In genomic region chr7:58032975-58033374, GRCm38 (mm10) we compare ENCODE assay signal across 9 mouse cellular contexts.
DNase-seq lines count a peak whose midpoint lies in the region.
"Had no signal": no experiment of that assay in that cellular context is flagged by ENCODE, and none has a peak within 500 bp of the region (broad histone marks: within the 10 kb centered on the region; RNA-seq: fewer than 3 reads in every experiment).

No protein-coding gene starts in this region.

- DNase-seq in cerebellum, postnatal 10 days, result peak; percentile 23 to 32
- no peak for DNase-seq in cerebellum, adult 11-12 months
- DNase-seq in layer of hippocampus, adult 11-12 months (ENCODE audit: low spot score), result peak; percentile 8
- DNase-seq in layer of hippocampus, adult 18-20 months (ENCODE audit: low spot score in 2 of 2), result no peak
- DNase-seq in right cerebral cortex, postnatal 14 days, result peak; percentile 1
- no peak for DNase-seq in right cerebral cortex, adult 2 months (ENCODE audit: low spot score in 2 of 2)
- no peak for DNase-seq in adrenal gland, postnatal 14 days
- DNase-seq in thymus, postnatal 25 days, result no peak
- DNase-seq: adrenal gland, postnatal 25 days had no signal

Comparison
In these comparisons a context has a peak if more than half of its experiments do, and no peak if none do; other contexts are left out.
1. DNase-seq: peak in cerebellum, postnatal 10 days (2 of 2), layer of hippocampus, adult 11-12 months (single experiment) and right cerebral cortex, postnatal 14 days (single experiment); none in cerebellum, adult 11-12 months (single experiment), layer of hippocampus, adult 18-20 months (0 of 2), right cerebral cortex, adult 2 months (0 of 2), adrenal gland, postnatal 14 days (single experiment) and thymus, postnatal 25 days (single experiment).